Mouse (Mus musculus) heart, postnatal 14 days (tissue): ENCODE measurements around the gene Mgat4a. TPM values are rescaled to one million over a fixed set of nuclear protein-coding genes. Genes with fewer than 3 reads are reported as not detected.

Experiments used
- DNase-seq, 2 experiments: peaks; one replicate each; pipeline ENCODE4 v3.0.0; 2021 to 2022
- intact Hi-C: fragments of 180-260 bp; cut with DNase I; formaldehyde crosslinking; loops from one replicate; pipeline ENCODE4 v1.15.1; 2025
- long read RNA-seq, 2 experiments: library from polyadenylated mRNA; stranded (forward); transcript quantifications; one replicate each; pipeline ENCODE4 v2.0.0; 2021
- total RNA-seq, 2 experiments: library from RNA; stranded (reverse); gene quantifications; 2 replicates each; pipeline ENCODE4 v1.2.3; 2021

The Mgat4a gene
- total RNA-seq: 10 to 100 TPM; 16.2 to 16.9 TPM
- long read RNA-seq, experiment 1, partial matches to known transcripts: 0 of 3 reads
- long read RNA-seq, experiment 1, other reads (novel, unspliced or antisense): 3 of 3 reads
- long read RNA-seq, experiment 2, partial matches to known transcripts: 0 of 1 reads
- long read RNA-seq, experiment 2, other reads (novel, unspliced or antisense): 1 of 1 reads

- intact Hi-C loops: loop anchor here (1.0 kb wide), 1 partner anchor 91 kb away; no protein-coding TSS in a partner anchor
- peak; percentile 91 to 93 for DNase-seq
Observed at GRCm38 (mm10) chr1:37540810-37541658, at the start of gene Mgat4a. Mgat4a (minus strand) TSS chr1:37541016.

GRCm38 (mm10) chr1:37585809-37586480 lies 45.1 kb upstream of the Mgat4a start:
- intact Hi-C loops: no loop called here
- peak; percentile 78 to 80 for DNase-seq

GRCm38 (mm10) chr1:37583795-37584464 lies 43.1 kb upstream of the Mgat4a start:
- DNase-seq: no peak
- intact Hi-C loops: loop anchor here (5.0 kb wide), 1 partner anchor 37 kb away; no protein-coding TSS in a partner anchor

DNA sequence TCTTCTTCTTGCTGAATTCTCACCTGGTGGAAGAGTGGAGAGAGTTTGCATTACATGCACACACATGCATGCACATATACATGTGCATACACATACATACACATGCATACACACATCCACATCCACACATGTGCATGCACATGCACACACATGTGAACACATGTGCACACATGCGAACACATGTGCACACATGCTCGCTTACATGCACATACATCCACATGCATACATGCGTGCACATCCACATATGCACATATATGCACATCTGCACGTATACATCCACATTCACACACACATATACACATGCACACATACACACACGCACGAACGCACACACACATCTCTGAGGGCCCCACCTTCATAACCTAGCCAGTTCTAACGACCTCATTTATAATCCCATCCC lies 42.4 kb upstream of the Mgat4a start:
- intact Hi-C loops: loop anchor here (5.0 kb wide), 1 partner anchor 36 kb away; no protein-coding TSS in a partner anchor
- no peak for DNase-seq

DNA sequence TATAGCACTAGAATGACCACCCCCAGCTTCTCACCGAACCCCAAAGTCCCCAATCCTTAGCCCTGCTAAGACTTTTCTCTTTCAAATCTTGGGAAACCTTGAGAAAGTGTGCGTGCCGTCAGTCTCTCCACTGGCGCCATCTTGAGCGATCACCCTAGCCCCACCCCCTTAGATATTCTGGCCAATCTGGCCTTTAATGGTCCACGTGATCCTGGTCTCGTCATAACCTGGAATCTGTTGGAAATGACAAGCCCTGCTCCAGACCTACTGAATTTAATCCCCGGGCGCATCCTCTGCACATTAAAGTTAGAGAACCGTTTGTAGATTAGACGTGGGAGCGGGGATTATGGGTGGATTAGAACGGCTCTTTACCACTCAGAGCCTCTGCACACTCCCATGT lies 38.9 kb upstream of the Mgat4a start:
- DNase-seq: no peak
- intact Hi-C loops: loop anchor here (5.0 kb wide), 1 partner anchor 32 kb away; no protein-coding TSS in a partner anchor

DNA sequence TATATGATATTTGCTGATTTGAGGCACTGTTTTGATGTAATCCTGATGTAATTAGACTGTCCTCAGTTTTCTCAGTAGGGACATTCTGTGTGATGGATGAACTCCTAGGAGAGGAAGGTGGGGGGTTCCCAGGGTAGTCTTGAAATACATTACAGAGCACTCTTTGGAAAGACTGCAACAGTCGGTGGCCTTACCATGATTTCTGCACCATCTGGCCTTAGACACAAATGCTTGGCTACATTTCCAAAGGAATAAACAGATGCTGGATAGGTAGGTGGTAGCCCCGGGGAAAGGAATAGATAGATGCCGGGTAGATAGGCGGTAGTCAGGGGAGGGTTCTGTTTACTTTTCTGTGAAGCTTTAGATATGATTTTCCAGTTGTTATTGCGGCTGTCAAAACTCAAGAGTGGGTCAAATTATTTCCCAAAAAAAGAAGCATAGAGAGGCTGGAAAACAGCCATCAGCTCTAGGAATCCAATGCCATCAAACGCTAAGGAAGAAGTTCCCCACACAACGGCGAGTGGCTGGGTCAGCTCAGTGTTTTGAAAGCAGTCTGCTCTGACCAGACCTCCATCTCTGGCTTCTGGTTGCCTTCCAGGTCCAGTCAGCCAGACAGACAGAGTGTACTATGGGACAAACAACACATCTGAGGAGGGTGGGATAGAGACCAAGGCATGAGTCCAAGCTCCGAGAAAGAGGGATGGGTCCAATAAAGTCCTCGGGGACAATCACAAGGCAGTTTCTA lies 31.9 kb upstream of the Mgat4a start:
- intact Hi-C loops: no loop called here
- DNase-seq: no peak

DNA sequence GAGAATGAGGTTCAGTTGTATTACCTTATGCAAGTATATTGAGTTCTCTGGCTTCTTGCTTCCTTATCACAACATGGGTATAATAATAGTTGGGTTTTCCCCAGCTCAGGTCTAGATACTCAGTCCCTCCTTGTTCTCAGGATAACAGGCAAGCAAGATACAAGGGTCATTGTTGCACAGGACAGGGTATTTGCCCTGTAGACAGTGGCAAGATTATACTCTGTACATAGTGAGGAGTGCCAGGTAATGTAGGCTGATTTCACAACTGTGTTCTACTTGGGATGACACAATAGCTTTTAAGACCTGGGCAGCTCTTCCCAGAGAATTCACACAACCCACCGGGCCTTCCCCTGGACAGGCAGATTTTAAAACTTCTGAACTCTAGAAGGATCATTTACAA lies 27.6 kb upstream of the Mgat4a start:
- DNase-seq: no peak
- intact Hi-C loops: no loop called here

DNA sequence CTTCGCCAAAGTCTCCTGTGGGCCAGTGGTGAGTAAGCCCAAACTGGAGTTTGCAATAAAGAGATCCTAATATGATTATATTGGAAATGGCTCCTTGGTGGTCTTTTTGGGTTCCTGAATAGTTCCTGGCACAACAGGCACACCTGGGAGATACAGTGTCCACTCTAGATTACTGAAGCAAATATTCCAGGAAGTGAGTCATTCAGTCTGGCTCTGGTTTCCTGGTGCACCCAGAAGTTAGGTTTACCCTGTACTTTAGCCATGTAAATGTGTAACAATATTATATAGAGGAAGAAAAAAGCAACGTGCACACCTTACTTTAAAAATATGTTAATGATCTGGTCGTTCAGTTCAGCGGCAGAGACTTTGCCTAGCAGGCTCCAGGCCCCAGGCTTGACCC lies 25.9 kb upstream of the Mgat4a start:
- intact Hi-C loops: no loop called here
- no peak for DNase-seq

DNA sequence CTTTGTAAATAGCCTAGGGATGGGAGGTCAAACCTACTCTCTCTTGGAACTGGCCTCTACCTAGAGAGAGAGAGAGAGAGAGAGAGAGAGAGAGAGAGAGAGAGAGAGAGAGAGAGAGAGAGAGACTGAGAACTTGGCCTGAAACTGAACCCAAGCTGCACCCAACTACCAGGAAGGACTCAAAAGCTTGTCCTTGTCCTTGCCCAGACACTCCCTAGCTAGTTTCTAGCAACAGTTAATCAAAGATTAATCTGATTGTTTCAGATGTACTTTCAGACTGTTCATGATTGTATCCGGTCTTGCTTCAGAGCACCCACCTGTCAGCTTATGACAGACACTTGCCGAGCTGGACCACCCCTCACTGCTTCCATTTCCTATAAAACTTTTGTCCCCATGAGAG lies 25.5 kb upstream of the Mgat4a start:
- intact Hi-C loops: no loop called here
- DNase-seq: no peak

DNA sequence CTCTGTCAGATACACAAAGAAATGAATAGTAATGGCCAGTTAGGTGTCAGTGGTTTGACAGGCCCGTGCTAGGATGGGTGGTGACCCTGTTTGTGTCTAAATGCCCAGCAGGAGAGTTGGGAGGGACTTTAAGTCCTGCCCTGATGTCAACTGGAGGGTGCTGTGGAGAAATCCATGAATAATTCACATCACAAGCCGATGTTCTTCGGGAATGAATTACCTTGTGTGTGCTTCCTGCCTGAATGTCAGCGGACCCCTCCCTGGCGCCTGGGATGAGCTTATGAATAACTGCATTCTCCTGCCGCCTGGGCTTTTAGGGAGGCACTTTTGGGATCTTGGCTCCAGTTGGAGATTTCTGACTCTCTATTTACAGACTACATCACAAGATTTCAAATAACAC lies 24.6 kb upstream of the Mgat4a start:
- no peak for DNase-seq
- intact Hi-C loops: no loop called here

DNA sequence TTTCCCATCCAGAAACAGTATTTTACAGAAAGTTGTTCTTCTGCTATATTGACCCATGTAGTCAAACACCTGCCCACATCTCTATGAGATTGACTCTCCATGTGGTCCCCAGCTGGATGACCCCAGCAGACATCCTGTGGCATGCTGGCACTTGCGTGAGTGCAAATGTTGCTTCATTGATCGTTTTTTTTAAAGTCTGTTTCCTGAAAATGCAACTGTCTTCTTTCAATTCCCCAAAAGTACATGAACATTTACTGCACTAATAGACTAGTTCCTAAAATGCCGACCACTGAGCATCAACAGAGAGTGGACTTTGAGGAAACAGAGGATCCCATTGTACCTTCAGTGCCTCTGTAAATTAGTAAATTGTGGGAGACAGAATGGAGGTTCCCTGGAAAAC lies 21.1 kb upstream of the Mgat4a start:
- intact Hi-C loops: no loop called here
- no peak for DNase-seq

DNA sequence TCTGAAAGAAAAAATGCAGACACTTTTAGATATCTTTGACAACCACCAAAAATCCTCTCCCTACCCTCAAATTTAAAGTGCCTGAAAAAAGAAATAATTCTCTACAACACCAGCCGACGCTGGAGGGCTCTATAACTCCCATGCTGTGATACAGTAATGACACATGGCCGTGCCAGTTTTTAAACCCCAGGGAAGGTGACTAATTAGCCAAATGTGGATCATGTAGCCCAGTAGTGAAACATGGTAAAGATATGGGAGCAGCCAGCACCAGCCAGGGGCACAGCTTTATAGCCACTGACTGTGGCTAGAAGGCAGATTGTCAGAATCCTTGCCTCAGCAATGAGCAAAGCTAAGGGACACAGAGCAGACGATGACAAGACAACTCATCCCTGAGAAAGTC lies 19.5 kb upstream of the Mgat4a start:
- no peak for DNase-seq
- intact Hi-C loops: no loop called here

GRCm38 (mm10) chr1:37551986-37552385 lies 11.2 kb upstream of the Mgat4a start:
- intact Hi-C loops: no loop called here
- no peak for DNase-seq

GRCm38 (mm10) chr1:37549501-37549900 lies 8.7 kb upstream of the Mgat4a start:
- intact Hi-C loops: loop anchor here (5.0 kb wide), 1 partner anchor 33 kb away; no protein-coding TSS in a partner anchor
- DNase-seq: no peak

DNA sequence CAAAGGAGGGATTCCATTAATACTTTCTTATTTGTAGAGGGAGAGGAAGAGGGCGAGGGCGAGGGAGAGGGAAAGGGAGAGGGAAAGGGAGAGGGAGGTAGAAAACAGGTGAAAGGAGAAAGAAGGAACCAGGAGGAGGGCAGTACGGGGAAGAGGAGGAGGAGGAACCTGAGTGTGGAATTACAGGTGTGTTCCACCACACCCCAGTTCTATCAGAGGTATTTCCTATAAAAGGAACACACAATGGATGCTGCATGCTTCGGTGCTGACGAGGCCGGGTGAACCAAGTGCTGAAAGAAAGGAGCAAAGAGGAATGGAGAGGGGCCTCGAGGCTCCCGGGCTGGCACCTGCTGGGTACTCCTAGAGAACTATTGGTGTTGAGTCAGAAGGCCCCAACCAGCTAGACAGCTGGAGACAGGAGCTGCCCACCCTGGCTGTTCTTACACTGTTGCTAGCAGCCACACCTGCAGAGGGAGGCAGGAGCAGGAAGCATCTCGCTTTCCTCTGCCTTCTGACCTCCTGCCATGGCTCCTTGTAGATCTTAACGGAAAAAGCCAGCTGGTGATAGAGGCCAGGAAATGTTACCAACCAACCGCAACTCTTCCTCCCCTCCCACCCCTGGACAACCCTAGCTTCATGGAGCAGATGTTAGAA lies 5.7 kb upstream of the Mgat4a start:
- intact Hi-C loops: loop anchor here (5.0 kb wide), 1 partner anchor 36 kb away; no protein-coding TSS in a partner anchor
- DNase-seq: no peak

- no peak for DNase-seq
- intact Hi-C loops: no loop called here
Observed at GRCm38 (mm10) chr1:37544251-37544650, 3.4 kb upstream of the Mgat4a start.

DNA sequence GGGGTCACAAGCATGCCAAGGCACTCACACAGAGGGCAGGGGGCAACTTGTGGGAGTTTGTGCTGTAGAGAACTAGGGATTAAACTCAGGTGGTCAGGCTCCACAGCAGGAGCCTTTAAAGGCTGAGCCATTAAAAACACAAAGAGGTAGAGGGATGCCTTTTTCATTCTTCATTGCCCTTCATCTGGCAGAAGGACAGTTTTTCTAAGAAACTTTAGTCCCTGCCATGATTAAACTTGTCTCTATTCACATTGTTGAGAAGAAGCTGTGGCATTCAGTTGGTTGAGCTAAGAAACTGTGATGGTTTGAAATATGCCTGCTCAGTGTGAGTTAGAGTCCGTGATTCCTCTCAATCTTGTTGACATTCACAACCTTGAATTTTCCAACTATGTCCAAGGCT lies 2.2 kb upstream of the Mgat4a start:
- DNase-seq: no peak
- intact Hi-C loops: no loop called here

- intact Hi-C loops: loop anchor here (1.0 to 5.0 kb wide), 3 partner anchors 38 to 92 kb away; no protein-coding TSS in a partner anchor
Observed at GRCm38 (mm10) chr1:37539968-37540809, 627 bp downstream of the Mgat4a start.

More at GRCm38 (mm10) chr1:37539968-37540809, 627 bp downstream of the Mgat4a start:
- DNase-seq: no peak
